Mouse (Mus musculus) gastrocnemius, postnatal 10 days (tissue): Measurements from ENCODE around the gene Tubb4a. TPM values are rescaled to one million over a fixed set of nuclear protein-coding genes. Genes with fewer than 3 reads are reported as not detected.
"Not testable (repeated sequence)": the region's sequence is repeated elsewhere in the genome, so short reads cannot be mapped to it uniquely, and the experiment has no call there.

Source experiments
- DNase-seq: peaks from one replicate; pipeline ENCODE4 v3.0.0; 2021; ENCODE audit warnings: mixed read lengths
- total RNA-seq, 2 experiments: library from RNA; stranded (reverse); gene quantifications; 2 replicates each; pipeline ENCODE4 v1.2.3; 2021

Tubb4a gene
- total RNA-seq, 2 experiments from 2014 or later: 4.2 to 4.6 TPM

- DNase-seq: peak; percentile 47
Measured at GRCm38 (mm10) chr17:57058891-57059485, 28.6 kb downstream of the Tubb4a start, which contains the start of gene Crb3. Crb3 (plus strand) TSS chr17:57059105.

DNA sequence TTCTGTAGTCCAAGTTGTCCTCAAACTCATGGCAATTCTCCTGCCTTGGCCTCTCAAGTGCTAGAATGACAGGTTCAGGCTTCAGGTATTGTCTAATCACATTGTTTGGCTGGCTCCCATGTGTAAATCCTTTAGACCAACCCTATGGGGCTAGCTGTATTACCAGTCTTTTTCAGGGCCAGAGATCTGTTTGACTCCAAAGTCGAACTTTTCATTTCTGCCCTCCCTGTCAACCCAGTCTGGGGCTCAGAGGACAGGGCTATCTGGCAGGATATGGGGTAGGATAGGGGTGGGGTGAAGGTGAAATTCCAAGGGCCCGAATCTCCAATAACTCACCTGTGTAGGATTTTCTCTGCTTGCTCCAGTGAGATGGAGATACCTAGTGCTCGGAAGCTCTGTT, 31.3 kb downstream of the Tubb4a start:
- no peak for DNase-seq

DNA sequence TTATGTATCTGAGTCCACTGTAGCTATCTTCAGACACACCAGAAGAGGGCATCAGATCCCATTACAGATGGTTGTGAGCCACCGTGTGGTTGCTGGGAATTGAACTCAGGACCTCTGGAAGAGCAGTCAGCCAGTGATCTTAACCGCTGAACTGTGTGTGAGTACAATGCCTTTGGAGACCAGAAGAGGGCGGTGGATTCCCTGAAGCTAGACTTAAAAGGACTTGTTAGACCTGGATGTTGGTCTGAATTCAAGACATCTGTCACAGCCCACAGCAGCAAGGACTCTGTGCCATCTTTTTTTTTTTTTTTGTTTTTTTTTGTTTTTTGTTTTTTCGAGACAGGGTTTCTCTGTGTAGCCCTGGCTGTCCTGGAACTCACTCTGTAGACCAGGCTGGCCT, 35.9 kb downstream of the Tubb4a start:
- not testable (repeated sequence) for DNase-seq

DNA sequence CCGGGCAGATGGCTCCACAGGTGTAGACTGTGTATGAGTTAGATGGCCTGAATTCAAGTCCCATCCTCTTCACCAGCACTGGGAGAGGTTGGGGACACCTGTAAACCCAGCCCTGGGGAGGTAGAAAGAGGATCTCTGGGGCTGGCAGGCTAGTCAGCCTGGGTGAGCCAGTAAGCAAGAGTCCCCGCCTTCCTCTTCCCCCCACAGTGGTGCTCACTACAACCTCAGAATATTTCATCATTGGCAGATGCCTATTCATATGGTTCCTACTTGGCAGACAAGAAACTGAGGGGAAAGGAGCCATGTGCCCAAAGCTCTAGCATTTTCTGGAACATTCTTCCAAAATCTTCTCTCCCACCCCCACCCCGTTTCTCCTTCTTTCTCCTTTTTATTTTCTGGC, 38.8 kb downstream of the Tubb4a start:
- no peak for DNase-seq

DNA sequence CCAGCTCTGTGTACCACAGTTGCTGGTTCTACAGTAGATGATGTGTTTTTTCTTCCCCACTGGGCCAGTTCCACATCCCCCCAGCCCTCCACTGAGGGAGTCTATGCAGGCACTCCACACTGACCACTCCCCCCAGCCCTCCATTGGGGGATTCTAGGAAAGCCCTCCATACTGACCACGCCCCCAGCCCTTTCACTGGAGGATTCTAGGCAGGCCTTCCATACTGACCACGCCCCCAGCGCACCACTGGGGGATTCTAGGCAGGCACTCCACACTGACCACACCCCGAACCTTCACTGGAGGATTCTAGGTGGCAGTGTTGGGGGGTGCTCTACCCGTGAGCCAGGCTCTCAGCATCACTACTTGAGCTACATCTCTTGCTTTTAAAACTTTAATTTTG, 40.2 kb downstream of the Tubb4a start:
- DNase-seq: no peak

- no peak for DNase-seq
Measured at GRCm38 (mm10) chr17:57041554-57041953, 46.0 kb downstream of the Tubb4a start, which contains the start of gene Slc25a41. Slc25a41 (minus strand) TSS chr17:57041654.

GRCm38 (mm10) chr17:57038978-57039377, 48.6 kb downstream of the Tubb4a start:
- DNase-seq: no peak

DNA sequence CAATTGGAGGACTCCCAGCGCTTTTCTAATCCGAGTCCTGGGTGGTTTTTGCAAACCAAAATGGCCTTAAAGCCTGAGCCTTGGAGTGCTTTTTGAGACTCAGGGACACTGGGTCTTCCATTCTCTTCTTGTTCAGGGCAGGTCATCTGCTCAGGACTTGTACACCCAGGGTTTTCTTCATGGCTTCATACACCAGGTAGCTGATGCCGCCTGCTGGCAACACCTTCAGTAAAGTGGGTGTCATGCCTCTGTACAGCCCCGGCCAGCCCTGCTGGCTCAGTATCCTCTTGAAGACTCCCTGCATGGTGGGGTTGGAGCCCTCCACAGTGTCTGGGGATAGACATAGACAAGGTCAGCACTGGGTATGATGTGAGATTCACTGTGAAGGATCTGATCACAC, 54.7 kb downstream of the Tubb4a start:
- no peak for DNase-seq

DNA sequence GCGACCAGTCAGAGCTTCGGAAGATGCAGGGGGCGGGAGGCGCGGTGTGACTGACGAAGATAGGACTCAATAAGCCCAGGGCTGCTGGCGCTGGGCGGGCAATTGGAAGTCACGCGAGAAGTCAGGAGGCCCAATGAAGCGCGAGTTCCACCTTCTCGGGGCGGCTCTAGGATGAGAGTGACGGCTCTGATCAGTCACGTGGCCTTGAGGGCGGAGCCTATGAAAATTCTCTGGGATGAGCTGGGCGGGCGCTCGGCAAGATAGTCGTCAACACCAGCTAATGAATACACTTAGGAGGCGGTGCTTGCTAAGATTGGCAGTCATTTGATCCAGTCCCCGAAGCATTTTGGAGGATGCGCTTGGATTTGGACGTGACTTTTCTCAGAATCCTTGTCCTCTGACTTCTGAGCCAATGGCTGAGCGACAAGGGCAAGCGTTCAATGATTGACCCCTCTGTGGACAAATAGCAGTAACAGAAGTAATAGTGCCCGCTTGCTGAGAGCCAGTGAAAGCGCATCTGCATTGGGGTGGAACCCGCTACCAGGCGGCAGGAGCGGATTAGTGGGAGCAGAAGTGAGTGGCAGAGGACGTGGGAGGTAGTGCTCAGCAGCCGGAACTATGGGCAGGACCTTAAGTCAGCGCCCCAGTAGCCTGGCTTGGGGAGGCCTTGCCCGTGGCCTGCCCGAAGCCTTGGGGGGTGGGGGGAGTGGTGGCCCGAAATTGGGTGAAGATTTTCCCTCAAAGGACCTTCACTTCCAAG, 55.7 kb downstream of the Tubb4a start:
- DNase-seq: peak; percentile 93

DNA sequence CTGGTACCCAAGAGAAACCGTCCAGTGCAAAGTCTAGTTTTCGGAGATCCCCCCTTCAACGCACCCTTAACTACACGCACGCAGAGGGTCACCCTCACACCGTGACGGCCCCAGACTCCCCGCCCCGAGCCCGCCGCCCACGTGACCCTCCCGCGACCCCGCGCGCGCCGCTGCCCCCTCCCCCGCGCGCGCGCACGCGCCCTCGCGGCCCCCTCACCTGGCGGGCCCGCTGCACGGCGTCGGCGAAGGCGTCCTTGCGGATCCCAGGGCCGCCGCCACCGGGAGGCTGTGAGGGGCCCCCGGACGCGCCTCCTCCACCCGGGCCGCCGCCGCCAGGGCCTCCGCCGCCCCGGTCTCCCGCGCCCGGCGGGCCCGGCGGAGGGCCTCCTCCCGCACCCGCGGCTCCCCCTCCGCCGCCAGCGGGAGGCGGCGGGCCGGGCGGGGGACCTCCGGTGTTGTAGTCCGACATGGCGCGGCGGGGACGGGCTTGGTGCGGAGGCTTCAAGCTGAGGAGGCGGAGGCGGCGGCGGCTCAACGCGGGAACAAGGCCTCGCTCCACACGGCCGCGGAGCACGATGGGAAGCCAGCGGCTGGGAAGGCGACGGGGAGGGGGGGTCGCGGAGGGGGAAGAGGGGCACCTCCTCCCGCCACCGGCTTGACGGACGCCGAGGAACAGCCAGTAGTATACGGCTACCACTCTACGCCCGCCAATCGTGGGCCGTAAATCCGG, 56.5 kb downstream of the Tubb4a start, which contains the start of gene Khsrp:
Khsrp (minus strand) TSS at position 592 of the 730 bp plus-strand sequence.
- DNase-seq: peak; percentile 92

Other genes with a start within 250 kb of the Tubb4a start
- not detected for gene Acsbg2, start 213.3 kb downstream of the Tubb4a start, total RNA-seq
- gene 1700061G19Rik, start 212.3 kb downstream of the Tubb4a start, total RNA-seq: under 1 TPM in 1 of 2 experiments, not detected in 1; 0.11 TPM
- gene Mllt1, start 152.4 kb downstream of the Tubb4a start, total RNA-seq: 10 to 100 TPM; 15.5 to 23.1 TPM
- gene Acer1, start 105.7 kb downstream of the Tubb4a start, total RNA-seq: not detected
- 10 to 100 TPM; 32.7 to 34.9 TPM for gene Clpp, start 97.5 kb downstream of the Tubb4a start, total RNA-seq
- gene Alkbh7, start 90.4 kb downstream of the Tubb4a start, total RNA-seq: 10 to 100 TPM; 29.5 to 33.5 TPM
- gene Pspn, start 87.8 kb downstream of the Tubb4a start, total RNA-seq: not detected
- gene Gtf2f1, start 76.5 kb downstream of the Tubb4a start, total RNA-seq: 10 to 100 TPM; 24.3 to 28.0 TPM
- not detected for gene Gm17949, start 76.3 kb downstream of the Tubb4a start, total RNA-seq
- 10 to 100 TPM; 47.0 to 57.4 TPM for gene Khsrp, start 56.3 kb downstream of the Tubb4a start, total RNA-seq
- gene Slc25a41, start 46.1 kb downstream of the Tubb4a start, total RNA-seq: not detected
- gene Crb3, start 28.7 kb downstream of the Tubb4a start, total RNA-seq: under 1 TPM; 0.54 to 0.81 TPM
- gene Slc25a23, start 27.9 kb downstream of the Tubb4a start, total RNA-seq: 10 to 100 TPM; 42.1 to 50.9 TPM
- under 1 TPM; 0.52 to 0.79 TPM for gene Dennd1c, start 9.3 kb downstream of the Tubb4a start, total RNA-seq
- gene Tnfsf9, start 17.5 kb upstream of the Tubb4a start, total RNA-seq: under 1 TPM; 0.42 to 0.95 TPM
- not detected for gene Cd70, start 62.0 kb upstream of the Tubb4a start, total RNA-seq
- under 1 TPM in 1 of 2 experiments, not detected in 1; 0.14 TPM for gene Tnfsf14, start 106.4 kb upstream of the Tubb4a start, total RNA-seq
- gene C3, start 140.4 kb upstream of the Tubb4a start, total RNA-seq: 1 to 10 TPM; 1.6 to 3.5 TPM
- gene Gpr108, start 160.7 kb upstream of the Tubb4a start, total RNA-seq: 10 to 100 TPM; 22.0 to 23.8 TPM
- gene Trip10, start 161.7 kb upstream of the Tubb4a start, total RNA-seq: 10 to 100 TPM; 69.1 to 74.4 TPM
- 1 to 10 TPM; 1.5 to 2.4 TPM for gene Vav1, start 191.3 kb upstream of the Tubb4a start, total RNA-seq